Mouse (Mus musculus): ENCODE data around the gene Nav2. TPM values are rescaled to one million over a fixed set of nuclear protein-coding genes. Genes with fewer than 3 reads are reported as not detected.

The Nav2 gene
- polyA plus RNA-seq, 1 experiment from 2014 or later, result 18.2 TPM

DNA sequence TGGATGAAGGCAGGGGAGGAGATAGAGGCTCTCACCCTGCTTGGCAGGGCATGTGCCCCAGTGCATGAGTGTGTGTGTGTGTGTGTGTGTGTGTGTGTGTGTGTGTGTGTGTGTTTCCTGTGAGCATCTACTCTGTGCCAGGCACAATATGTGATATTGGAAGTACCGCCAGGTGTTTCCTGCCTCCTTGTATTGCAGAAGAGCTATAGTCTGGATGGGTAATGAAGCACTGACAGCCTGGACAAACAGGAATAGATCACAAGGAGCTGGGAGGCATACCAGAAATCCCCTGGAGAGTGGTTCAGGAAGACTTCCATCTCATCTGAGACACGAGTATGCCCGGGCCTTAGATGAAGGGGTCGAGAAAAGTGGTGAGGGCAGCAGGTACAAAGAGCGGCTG lies 109.3 kb downstream of the Nav2 start:
- ATAC-seq (ENCODE audit: insufficient read depth, low FRiP score), result no peak
- Histone ChIP-seq H3K4me1 (ENCODE audit: control insufficient read depth, insufficient read depth, low read length) (no peaks in the 10 kb centered on the region), H3K4me2 (ENCODE audit: low read depth, low read length) (no peak overlapping the region), H3K9me3 (replicated peaks; ENCODE audit: control insufficient read depth, low read length) (no peaks in the 10 kb centered on the region), H3K27me3 (ENCODE audit: control insufficient read depth, insufficient read depth, low read length) (no peaks in the 10 kb centered on the region), H3K27ac (ENCODE audit: low read length) (no peak overlapping the region), H3K4me3 (replicated peaks; ENCODE audit: low read length) (no peak overlapping the region), H3K9ac (ENCODE audit: low read length) (no peak overlapping the region), H3K36me3 (ENCODE audit: control insufficient read depth, insufficient read depth, low read length) (no peaks in the 10 kb centered on the region)
- 76% methylated on average over 5 of the region's 5 CpGs for WGBS

GRCm38 (mm10) chr7:49018478-49018914 lies 110.0 kb downstream of the Nav2 start:
- no peak overlapping the region for H3K4me2 ChIP-seq (ENCODE audit: low read depth, low read length)
- H3K4me1 ChIP-seq (ENCODE audit: control insufficient read depth, insufficient read depth, low read length), result no peaks in the 10 kb centered on the region
- no peak overlapping the region for H3K4me3 ChIP-seq (replicated peaks; ENCODE audit: low read length)
- no peaks in the 10 kb centered on the region for H3K36me3 ChIP-seq (ENCODE audit: control insufficient read depth, insufficient read depth, low read length)
- no peaks in the 10 kb centered on the region for H3K9me3 ChIP-seq (replicated peaks; ENCODE audit: control insufficient read depth, low read length)
- H3K9ac ChIP-seq (ENCODE audit: low read length), result no peak overlapping the region
- no peak overlapping the region for H3K27ac ChIP-seq (ENCODE audit: low read length)
- 49% methylated on average over 7 of the region's 7 CpGs for WGBS
- no peaks in the 10 kb centered on the region for H3K27me3 ChIP-seq (ENCODE audit: control insufficient read depth, insufficient read depth, low read length)
- no peak for ATAC-seq (ENCODE audit: insufficient read depth, low FRiP score)

GRCm38 (mm10) chr7:49025026-49025815 lies 116.7 kb downstream of the Nav2 start:
- Histone ChIP-seq H3K27me3 (ENCODE audit: control insufficient read depth, insufficient read depth, low read length) (no peaks in the 10 kb centered on the region), H3K27ac (ENCODE audit: low read length) (no peak overlapping the region), H3K4me1 (ENCODE audit: control insufficient read depth, insufficient read depth, low read length) (no peaks in the 10 kb centered on the region), H3K9ac (ENCODE audit: low read length) (no peak overlapping the region), H3K4me3 (replicated peaks; ENCODE audit: low read length) (no peak overlapping the region), H3K4me2 (ENCODE audit: low read depth, low read length) (no peak overlapping the region), H3K9me3 (replicated peaks; ENCODE audit: control insufficient read depth, low read length) (no peaks in the 10 kb centered on the region), H3K36me3 (ENCODE audit: control insufficient read depth, insufficient read depth, low read length) (no peaks in the 10 kb centered on the region)
- no peak for ATAC-seq (ENCODE audit: insufficient read depth, low FRiP score)
- WGBS, result 65% methylated on average over 8 of the region's 8 CpGs

GRCm38 (mm10) chr7:49025991-49026390 lies 117.5 kb downstream of the Nav2 start:
- Histone ChIP-seq H3K9me3 (replicated peaks; ENCODE audit: control insufficient read depth, low read length) (no peaks in the 10 kb centered on the region), H3K4me1 (ENCODE audit: control insufficient read depth, insufficient read depth, low read length) (no peaks in the 10 kb centered on the region), H3K36me3 (ENCODE audit: control insufficient read depth, insufficient read depth, low read length) (no peaks in the 10 kb centered on the region), H3K4me3 (replicated peaks; ENCODE audit: low read length) (no peak overlapping the region), H3K27me3 (ENCODE audit: control insufficient read depth, insufficient read depth, low read length) (no peaks in the 10 kb centered on the region), H3K9ac (ENCODE audit: low read length) (no peak overlapping the region), H3K27ac (ENCODE audit: low read length) (no peak overlapping the region), H3K4me2 (ENCODE audit: low read depth, low read length) (no peak overlapping the region)
- WGBS, result 82% methylated on average over 3 of the region's 3 CpGs
- ATAC-seq (ENCODE audit: insufficient read depth, low FRiP score), result no peak

DNA sequence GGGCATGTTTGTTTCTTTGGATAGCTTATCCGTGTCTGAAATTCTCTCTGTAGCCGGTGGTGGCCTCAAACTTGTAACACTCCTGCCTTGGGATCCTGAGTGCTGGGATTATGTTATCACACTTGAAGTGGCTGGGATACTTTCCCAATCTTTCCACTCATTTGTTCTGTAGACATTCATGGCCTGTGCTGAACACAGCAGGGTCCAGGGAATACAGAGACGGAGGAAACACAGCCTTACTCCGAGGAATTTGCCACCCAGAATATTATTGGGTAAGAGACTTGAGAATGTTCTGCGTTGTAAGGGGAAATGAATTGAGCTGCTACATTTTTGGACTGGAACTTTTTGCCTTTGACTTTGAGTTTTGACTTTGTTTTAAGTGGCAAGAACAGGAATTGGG lies 118.0 kb downstream of the Nav2 start:
- H3K4me3 ChIP-seq (replicated peaks; ENCODE audit: low read length), result no peak overlapping the region
- WGBS, result 58% methylated on average over 5 of the region's 5 CpGs
- ATAC-seq (ENCODE audit: insufficient read depth, low FRiP score), result no peak

GRCm38 (mm10) chr7:49029282-49030012 lies 120.9 kb downstream of the Nav2 start:
- Histone ChIP-seq H3K27me3 (ENCODE audit: control insufficient read depth, insufficient read depth, low read length) (no peaks in the 10 kb centered on the region), H3K4me3 (replicated peaks; ENCODE audit: low read length) (no peak overlapping the region), H3K27ac (ENCODE audit: low read length) (no peak overlapping the region), H3K9ac (ENCODE audit: low read length) (no peak overlapping the region), H3K4me1 (ENCODE audit: control insufficient read depth, insufficient read depth, low read length) (no peaks in the 10 kb centered on the region), H3K36me3 (ENCODE audit: control insufficient read depth, insufficient read depth, low read length) (no peaks in the 10 kb centered on the region), H3K4me2 (ENCODE audit: low read depth, low read length) (no peak overlapping the region), H3K9me3 (replicated peaks; ENCODE audit: control insufficient read depth, low read length) (no peaks in the 10 kb centered on the region)
- WGBS, result 50% methylated on average over 10 of the region's 10 CpGs
- ATAC-seq (ENCODE audit: insufficient read depth, low FRiP score), result no peak

More for the DNA sequence above, 118.0 kb downstream of the Nav2 start:
- H3K36me3 ChIP-seq (ENCODE audit: control insufficient read depth, insufficient read depth, low read length), result no peaks in the 10 kb centered on the region
- no peaks in the 10 kb centered on the region for H3K9me3 ChIP-seq (replicated peaks; ENCODE audit: control insufficient read depth, low read length)
- H3K4me1 ChIP-seq (ENCODE audit: control insufficient read depth, insufficient read depth, low read length), result no peaks in the 10 kb centered on the region
- no peak overlapping the region for H3K9ac ChIP-seq (ENCODE audit: low read length)
- H3K4me2 ChIP-seq (ENCODE audit: low read depth, low read length), result no peak overlapping the region
- H3K27ac ChIP-seq (ENCODE audit: low read length), result no peak overlapping the region
- no peaks in the 10 kb centered on the region for H3K27me3 ChIP-seq (ENCODE audit: control insufficient read depth, insufficient read depth, low read length)

- H3K4me2 ChIP-seq (ENCODE audit: low read depth, low read length), result no peak overlapping the region
- H3K27me3 ChIP-seq (ENCODE audit: control insufficient read depth, insufficient read depth, low read length), result no peaks in the 10 kb centered on the region
- H3K9ac ChIP-seq (ENCODE audit: low read length), result no peak overlapping the region
- H3K36me3 ChIP-seq (ENCODE audit: control insufficient read depth, insufficient read depth, low read length), result no peaks in the 10 kb centered on the region
- no peaks in the 10 kb centered on the region for H3K4me1 ChIP-seq (ENCODE audit: control insufficient read depth, insufficient read depth, low read length)
- H3K9me3 ChIP-seq (replicated peaks; ENCODE audit: control insufficient read depth, low read length), result peaks cover 2% of the 10 kb centered on the region; the same call in 1 of the 2 replicates
- no peak overlapping the region for H3K4me3 ChIP-seq (replicated peaks; ENCODE audit: low read length)
- ATAC-seq (ENCODE audit: insufficient read depth, low FRiP score), result no peak
- WGBS, result 64% methylated on average over 4 of the region's 4 CpGs
- no peak overlapping the region for H3K27ac ChIP-seq (ENCODE audit: low read length)
Measured at GRCm38 (mm10) chr7:49032216-49032615, 123.7 kb downstream of the Nav2 start.

- no peak overlapping the region for H3K4me3 ChIP-seq (replicated peaks; ENCODE audit: low read length)
- no peaks in the 10 kb centered on the region for H3K4me1 ChIP-seq (ENCODE audit: control insufficient read depth, insufficient read depth, low read length)
- H3K27me3 ChIP-seq (ENCODE audit: control insufficient read depth, insufficient read depth, low read length), result no peaks in the 10 kb centered on the region
- ATAC-seq (ENCODE audit: insufficient read depth, low FRiP score), result no peak
- no peak overlapping the region for H3K9ac ChIP-seq (ENCODE audit: low read length)
- WGBS, result 80% methylated on average over 2 of the region's 2 CpGs
- H3K9me3 ChIP-seq (replicated peaks; ENCODE audit: control insufficient read depth, low read length), result peaks cover 3% of the 10 kb centered on the region; the same call in 1 of the 2 replicates
- no peak overlapping the region for H3K4me2 ChIP-seq (ENCODE audit: low read depth, low read length)
- no peaks in the 10 kb centered on the region for H3K36me3 ChIP-seq (ENCODE audit: control insufficient read depth, insufficient read depth, low read length)
- no peak overlapping the region for H3K27ac ChIP-seq (ENCODE audit: low read length)
Measured at GRCm38 (mm10) chr7:49034253-49034652, 125.7 kb downstream of the Nav2 start.

DNA sequence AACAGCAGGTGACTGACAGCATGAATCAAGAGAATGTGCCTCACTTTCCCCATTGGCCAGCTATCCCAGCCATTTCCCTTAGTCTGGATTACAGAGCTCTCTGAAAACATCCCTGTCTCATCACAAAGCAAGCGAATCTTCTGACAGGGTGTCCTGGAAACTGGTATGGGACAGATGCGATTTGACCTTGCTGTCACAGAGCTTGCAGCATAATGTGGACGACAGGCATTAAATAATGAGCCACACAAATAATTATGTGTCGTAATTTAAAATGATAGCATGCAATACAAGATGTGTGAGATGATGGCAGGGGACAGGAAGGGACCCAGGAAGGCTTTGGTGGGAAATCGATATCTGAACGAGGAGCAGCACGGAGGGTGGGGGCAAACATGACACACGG lies 131.6 kb downstream of the Nav2 start:
- Histone ChIP-seq H3K4me1 (ENCODE audit: control insufficient read depth, insufficient read depth, low read length) (no peaks in the 10 kb centered on the region), H3K4me2 (ENCODE audit: low read depth, low read length) (no peak overlapping the region), H3K4me3 (replicated peaks; ENCODE audit: low read length) (no peak overlapping the region), H3K27me3 (ENCODE audit: control insufficient read depth, insufficient read depth, low read length) (no peaks in the 10 kb centered on the region), H3K36me3 (ENCODE audit: control insufficient read depth, insufficient read depth, low read length) (no peaks in the 10 kb centered on the region), H3K9me3 (replicated peaks; ENCODE audit: control insufficient read depth, low read length) (peaks cover 3% of the 10 kb centered on the region; the same call in 1 of the 2 replicates), H3K27ac (ENCODE audit: low read length) (no peak overlapping the region), H3K9ac (ENCODE audit: low read length) (no peak overlapping the region)
- 79% methylated on average over 8 of the region's 8 CpGs for WGBS
- no peak for ATAC-seq (ENCODE audit: insufficient read depth, low FRiP score)
